15 mouse cellular contexts compared by ENCODE assay signal in genomic region chr1:91454927-91455326, GRCm38 (mm10). TPM values are rescaled to one million over a fixed set of nuclear protein-coding genes. Genes with fewer than 3 reads are reported as not detected.
DNase-seq lines count a peak whose midpoint lies in the region; ATAC-seq and TF ChIP-seq lines count a peak whose summit lies in the region.
"Had no signal": no experiment of that assay in that cellular context is flagged by ENCODE, and none has a peak within 500 bp of the region (broad histone marks: within the 10 kb centered on the region; RNA-seq: fewer than 3 reads in every experiment).

No protein-coding gene starts in this region.

- H3K4me1 ChIP-seq in kidney, adult 2 months (ENCODE audit: control insufficient read depth, insufficient read depth, low read length): peaks cover 65% of the 10 kb centered on the region
- peaks cover 66% of the 10 kb centered on the region for H3K4me1 ChIP-seq in lung, embryonic 16.5 days (replicated peaks; ENCODE audit: control insufficient read depth, insufficient read depth, low read length)
- H3K4me1 ChIP-seq in small intestine, adult 2 months (ENCODE audit: control insufficient read depth, insufficient read depth, insufficient read length, low read length): peaks cover 53% of the 10 kb centered on the region

- H3K27me3 ChIP-seq in kidney, adult 2 months (replicated peaks; ENCODE audit: control insufficient read depth, insufficient read depth, low read length): no peaks in the 10 kb centered on the region
- no peaks in the 10 kb centered on the region for H3K27me3 ChIP-seq in lung, embryonic 16.5 days (ENCODE audit: control insufficient read depth, insufficient read depth, low read depth, low read length)
- no peaks in the 10 kb centered on the region for H3K27me3 ChIP-seq in small intestine, adult 2 months (ENCODE audit: control insufficient read depth, insufficient read depth, low read length)
- H3K27me3 ChIP-seq: neural tube, embryonic 12.5 days had no signal

- no peak overlapping the region for H3K4me3 ChIP-seq in kidney, adult 2 months (ENCODE audit: insufficient read depth, low read depth, low read length)
- no peak overlapping the region for H3K4me3 ChIP-seq in lung, embryonic 16.5 days (ENCODE audit: low read length)
- no peak overlapping the region for H3K4me3 ChIP-seq in small intestine, adult 2 months (ENCODE audit: low read depth, low read length)
- H3K4me3 ChIP-seq: neural tube, embryonic 12.5 days had no signal

- no peak for TF ChIP-seq CTCF in kidney, adult 2 months (conservative IDR thresholded peaks at IDR 0.05; ENCODE audit: insufficient read depth, insufficient read length, low read depth, low read length)
- no peak for TF ChIP-seq CTCF in small intestine, adult 2 months (IDR thresholded peaks at IDR 0.05; ENCODE audit: extremely low read depth, insufficient read length, insufficient replicate concordance, low read depth, low read length)

- no peak for TF ChIP-seq POLR2A in kidney, adult 2 months (IDR thresholded peaks at IDR 0.05; ENCODE audit: low read depth, low read length)
- no peak for TF ChIP-seq POLR2A in small intestine, adult 2 months (IDR thresholded peaks at IDR 0.05; ENCODE audit: low read depth, low read length)

- peak overlapping the region; percentile 84; the same call in 1 of the 2 replicates for H3K4me2 ChIP-seq in lung, embryonic 16.5 days (ENCODE audit: low read depth, low read length)

- DNase-seq in cerebellum, adult 9-11 months: peak; percentile 23
- no peak for DNase-seq in cerebellum, postnatal 4 days (ENCODE audit: low spot score in 2 of 2)
- DNase-seq in kidney, adult 2 months: no peak
- no peak for DNase-seq in kidney, postnatal 14 days
- DNase-seq in lung, postnatal 25 days (ENCODE audit: low spot score): no peak
- no peak for DNase-seq in gastrocnemius, postnatal 4 days (ENCODE audit: low spot score in 2 of 2)
- DNase-seq: cerebellum, adult 11-12 months; gastrocnemius, postnatal 14 days; heart, postnatal 10 days; retina, postnatal 1 day had no signal

- H3K9me3 ChIP-seq in lung, embryonic 16.5 days (ENCODE audit: control insufficient read depth, low read length): no peaks in the 10 kb centered on the region
- H3K9me3 ChIP-seq: neural tube, embryonic 12.5 days had no signal

- H3K27ac ChIP-seq in kidney, adult 2 months (ENCODE audit: insufficient read depth, low read depth, low read length): peak overlapping the region; percentile 96
- H3K27ac ChIP-seq in lung, embryonic 16.5 days (ENCODE audit: low read length): peak overlapping the region; percentile 99
- peak overlapping the region; percentile 100 for H3K27ac ChIP-seq in small intestine, adult 2 months (ENCODE audit: insufficient read depth, low read depth, low read length)
- H3K27ac ChIP-seq: neural tube, embryonic 12.5 days had no signal

- WGBS in kidney, adult 2 months: 79% methylated on average over 3 of the region's 3 CpGs
- 74% methylated on average over 3 of the region's 3 CpGs for WGBS in lung, embryonic 16.5 days
- 52% methylated on average over 3 of the region's 3 CpGs for WGBS in small intestine, adult 2 months

- H3K9ac ChIP-seq in lung, embryonic 16.5 days (ENCODE audit: low read length): peak overlapping the region; percentile 83
- H3K9ac ChIP-seq: neural tube, embryonic 12.5 days had no signal

- no peak for ATAC-seq in lung, embryonic 16.5 days (ENCODE audit: low read depth)
- ATAC-seq: forebrain, embryonic 16.5 days; midbrain, embryonic 16.5 days had no signal

- H3K36me3 ChIP-seq in kidney, adult 2 months (ENCODE audit: control insufficient read depth, insufficient read depth, low read length): no peaks in the 10 kb centered on the region
- H3K36me3 ChIP-seq in lung, embryonic 16.5 days (ENCODE audit: control insufficient read depth, insufficient read depth, low read length): no peaks in the 10 kb centered on the region
- peaks cover 4% of the 10 kb centered on the region; the same call in 1 of the 2 replicates for H3K36me3 ChIP-seq in small intestine, adult 2 months (ENCODE audit: control insufficient read depth, insufficient read depth, low read length)
- H3K36me3 ChIP-seq: neural tube, embryonic 12.5 days had no signal

RNA-seq across cellular contexts. Expression of gene Per2, which starts 4.2 kb away (rescaled TPM):
- 5.6 and 6.8 TPM in 2 replicates for polyA plus RNA-seq in kidney, adult 2 months (2012; rRNA removed)
- 10.7 and 12.2 TPM in 2 replicates for polyA plus RNA-seq in lung, embryonic 16.5 days (2015; fragmentation: Nextera tagmentation; extraction: Ambion mirVana)
- polyA plus RNA-seq in small intestine, adult 2 months (2012; rRNA removed): 4.1 and 5.2 TPM in 2 replicates
- total RNA-seq in gastrocnemius, postnatal 4 days (2021): 1 to 10 TPM; 7.2 to 8.6 TPM

RNA-seq across cellular contexts. Expression of gene Traf3ip1, which starts 39.5 kb away (rescaled TPM):
- polyA plus RNA-seq in kidney, adult 2 months (2012; rRNA removed): 9.8 and 11.2 TPM in 2 replicates
- 12.8 and 13.0 TPM in 2 replicates for polyA plus RNA-seq in lung, embryonic 16.5 days (2015; fragmentation: Nextera tagmentation; extraction: Ambion mirVana)
- polyA plus RNA-seq in small intestine, adult 2 months (2012; rRNA removed): 2.0 and 3.7 TPM in 2 replicates
- total RNA-seq in gastrocnemius, postnatal 4 days (2021): 1 to 10 TPM; 4.4 to 4.5 TPM

RNA-seq across cellular contexts. Expression of gene Hes6, which starts 41.1 kb away (rescaled TPM):
- 64.1 and 66.7 TPM in 2 replicates for polyA plus RNA-seq in kidney, adult 2 months (2012; rRNA removed)
- polyA plus RNA-seq in lung, embryonic 16.5 days (2015; fragmentation: Nextera tagmentation; extraction: Ambion mirVana): 73.2 and 77.2 TPM in 2 replicates
- polyA plus RNA-seq in small intestine, adult 2 months (2012; rRNA removed): 78.8 and 113 TPM in 2 replicates
- 10 to 100 TPM; 31.2 to 37.4 TPM for total RNA-seq in gastrocnemius, postnatal 4 days (2021)

RNA-seq across cellular contexts. Expression of gene Ilkap, which starts 56.3 kb away (rescaled TPM):
- polyA plus RNA-seq in kidney, adult 2 months (2012; rRNA removed): 42.6 and 47.9 TPM in 2 replicates
- polyA plus RNA-seq in lung, embryonic 16.5 days (2015; fragmentation: Nextera tagmentation; extraction: Ambion mirVana): 133 and 139 TPM in 2 replicates
- polyA plus RNA-seq in small intestine, adult 2 months (2012; rRNA removed): 17.9 and 34.6 TPM in 2 replicates
- 10 to 100 TPM; 65.7 to 71.3 TPM for total RNA-seq in gastrocnemius, postnatal 4 days (2021)
